Mouse (Mus musculus): ENCODE measurements around the gene Rpl18a. TPM values are rescaled to one million over a fixed set of nuclear protein-coding genes. Genes with fewer than 3 reads are reported as not detected.
A peak's percentile ranks its signal among the peaks of the same experiment; 100 is the strongest.

Rpl18a gene
- polyA plus RNA-seq, 1 experiment, result 7,420 TPM

GRCm38 (mm10) chr8:70894771-70895545, 2.3 kb downstream of the Rpl18a start:
- Histone ChIP-seq H3K36me3 (ENCODE audit: control insufficient read depth, insufficient read depth, low read length) (peaks cover 14% of the 10 kb centered on the region), H3K27me3 (ENCODE audit: control insufficient read depth, insufficient read depth, low read length) (peaks cover 4% of the 10 kb centered on the region; the same call in 1 of the 2 replicates), H3K4me3 (ENCODE audit: control insufficient read depth, insufficient read depth, low read length) (no peak overlapping the region), H3K4me1 (replicated peaks; ENCODE audit: control insufficient read depth, insufficient read depth, low read length) (peaks cover 15% of the 10 kb centered on the region), H3K27ac (ENCODE audit: control insufficient read depth, insufficient read depth, low read length) (no peak overlapping the region)
- 93% methylated on average over 8 of the region's 8 CpGs for WGBS
- TF ChIP-seq POLR2A (IDR thresholded peaks at IDR 0.05; ENCODE audit: control insufficient read depth, extremely low read depth, insufficient read depth, low read length, poor library complexity), result no peak
- TF ChIP-seq CTCF (IDR thresholded peaks at IDR 0.05; ENCODE audit: borderline replicate concordance, control insufficient read depth, extremely low read depth, insufficient read depth, low read length, poor library complexity), result no peak
- no peak for DNase-seq

GRCm38 (mm10) chr8:70894385-70894720, 2.9 kb downstream of the Rpl18a start:
- Histone ChIP-seq H3K27ac (ENCODE audit: control insufficient read depth, insufficient read depth, low read length) (no peak overlapping the region), H3K4me3 (ENCODE audit: control insufficient read depth, insufficient read depth, low read length) (no peak overlapping the region), H3K4me1 (replicated peaks; ENCODE audit: control insufficient read depth, insufficient read depth, low read length) (peaks cover 15% of the 10 kb centered on the region), H3K36me3 (ENCODE audit: control insufficient read depth, insufficient read depth, low read length) (peaks cover 14% of the 10 kb centered on the region), H3K27me3 (ENCODE audit: control insufficient read depth, insufficient read depth, low read length) (peaks cover 4% of the 10 kb centered on the region; the same call in 1 of the 2 replicates)
- DNase-seq, result no peak
- WGBS, result 86% methylated on average over 2 of the region's 2 CpGs
- TF ChIP-seq CTCF (IDR thresholded peaks at IDR 0.05; ENCODE audit: borderline replicate concordance, control insufficient read depth, extremely low read depth, insufficient read depth, low read length, poor library complexity) (no peak), POLR2A (IDR thresholded peaks at IDR 0.05; ENCODE audit: control insufficient read depth, extremely low read depth, insufficient read depth, low read length, poor library complexity) (no peak)

GRCm38 (mm10) chr8:70893656-70894384, 3.4 kb downstream of the Rpl18a start:
- Histone ChIP-seq H3K4me3 (ENCODE audit: control insufficient read depth, insufficient read depth, low read length) (no peak overlapping the region), H3K27ac (ENCODE audit: control insufficient read depth, insufficient read depth, low read length) (no peak overlapping the region), H3K27me3 (ENCODE audit: control insufficient read depth, insufficient read depth, low read length) (peaks cover 4% of the 10 kb centered on the region; the same call in 1 of the 2 replicates), H3K4me1 (replicated peaks; ENCODE audit: control insufficient read depth, insufficient read depth, low read length) (peaks cover 15% of the 10 kb centered on the region), H3K36me3 (ENCODE audit: control insufficient read depth, insufficient read depth, low read length) (peaks cover 14% of the 10 kb centered on the region)
- 56% methylated on average over 12 of the region's 12 CpGs for WGBS
- TF ChIP-seq POLR2A (IDR thresholded peaks at IDR 0.05; ENCODE audit: control insufficient read depth, extremely low read depth, insufficient read depth, low read length, poor library complexity) (no peak), CTCF (IDR thresholded peaks at IDR 0.05; ENCODE audit: borderline replicate concordance, control insufficient read depth, extremely low read depth, insufficient read depth, low read length, poor library complexity) (peak; percentile 81; the same call in 1 of the 2 replicates)
- peak; percentile 72 for DNase-seq

DNA sequence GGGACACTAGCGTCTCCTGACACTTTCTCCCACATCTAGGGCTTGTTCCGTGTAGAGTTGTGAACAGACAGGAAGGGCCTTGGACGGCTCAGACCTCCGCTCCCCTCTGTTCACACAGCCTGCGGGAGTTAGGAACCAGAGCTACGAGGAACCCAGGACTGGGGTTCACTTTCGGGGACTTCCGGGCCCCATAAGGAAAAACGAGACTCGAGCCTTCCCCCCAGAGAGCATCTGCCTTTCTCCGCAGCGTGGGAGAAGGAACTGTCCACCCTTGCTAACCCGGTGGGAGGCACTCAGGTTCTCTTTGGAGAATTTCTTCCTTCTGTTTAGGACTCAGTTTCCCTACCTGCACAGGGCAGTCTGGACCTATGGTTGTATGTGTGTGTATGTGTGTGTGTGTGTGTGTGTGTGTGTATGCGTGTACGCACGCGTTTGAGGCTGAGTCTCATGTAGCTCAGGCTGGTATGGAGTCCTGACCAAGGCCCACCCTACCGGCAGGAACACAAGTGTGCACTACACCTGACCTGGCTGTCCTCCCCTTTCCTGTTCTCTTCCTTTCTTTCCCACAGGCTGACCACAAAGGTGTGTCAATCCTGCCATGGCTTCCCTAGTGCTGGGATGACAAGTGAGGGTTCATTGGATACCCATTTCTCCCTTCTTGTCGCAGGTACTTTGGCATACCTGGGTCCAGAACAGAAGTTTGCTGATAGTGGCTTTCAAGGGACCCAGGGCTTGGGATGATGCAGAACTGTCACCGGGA, 4.1 kb downstream of the Rpl18a start:
- DNase-seq, result no peak
- peaks cover 4% of the 10 kb centered on the region; the same call in 1 of the 2 replicates for H3K27me3 ChIP-seq (ENCODE audit: control insufficient read depth, insufficient read depth, low read length)
- peaks cover 14% of the 10 kb centered on the region for H3K36me3 ChIP-seq (ENCODE audit: control insufficient read depth, insufficient read depth, low read length)
- 60% methylated on average over 20 of the region's 20 CpGs for WGBS
- TF ChIP-seq CTCF (IDR thresholded peaks at IDR 0.05; ENCODE audit: borderline replicate concordance, control insufficient read depth, extremely low read depth, insufficient read depth, low read length, poor library complexity), result no peak
- TF ChIP-seq POLR2A (IDR thresholded peaks at IDR 0.05; ENCODE audit: control insufficient read depth, extremely low read depth, insufficient read depth, low read length, poor library complexity), result no peak
- peaks cover 8% of the 10 kb centered on the region for H3K4me1 ChIP-seq (replicated peaks; ENCODE audit: control insufficient read depth, insufficient read depth, low read length)
- H3K27ac ChIP-seq (ENCODE audit: control insufficient read depth, insufficient read depth, low read length), result no peak overlapping the region
- H3K4me3 ChIP-seq (ENCODE audit: control insufficient read depth, insufficient read depth, low read length), result no peak overlapping the region

DNA sequence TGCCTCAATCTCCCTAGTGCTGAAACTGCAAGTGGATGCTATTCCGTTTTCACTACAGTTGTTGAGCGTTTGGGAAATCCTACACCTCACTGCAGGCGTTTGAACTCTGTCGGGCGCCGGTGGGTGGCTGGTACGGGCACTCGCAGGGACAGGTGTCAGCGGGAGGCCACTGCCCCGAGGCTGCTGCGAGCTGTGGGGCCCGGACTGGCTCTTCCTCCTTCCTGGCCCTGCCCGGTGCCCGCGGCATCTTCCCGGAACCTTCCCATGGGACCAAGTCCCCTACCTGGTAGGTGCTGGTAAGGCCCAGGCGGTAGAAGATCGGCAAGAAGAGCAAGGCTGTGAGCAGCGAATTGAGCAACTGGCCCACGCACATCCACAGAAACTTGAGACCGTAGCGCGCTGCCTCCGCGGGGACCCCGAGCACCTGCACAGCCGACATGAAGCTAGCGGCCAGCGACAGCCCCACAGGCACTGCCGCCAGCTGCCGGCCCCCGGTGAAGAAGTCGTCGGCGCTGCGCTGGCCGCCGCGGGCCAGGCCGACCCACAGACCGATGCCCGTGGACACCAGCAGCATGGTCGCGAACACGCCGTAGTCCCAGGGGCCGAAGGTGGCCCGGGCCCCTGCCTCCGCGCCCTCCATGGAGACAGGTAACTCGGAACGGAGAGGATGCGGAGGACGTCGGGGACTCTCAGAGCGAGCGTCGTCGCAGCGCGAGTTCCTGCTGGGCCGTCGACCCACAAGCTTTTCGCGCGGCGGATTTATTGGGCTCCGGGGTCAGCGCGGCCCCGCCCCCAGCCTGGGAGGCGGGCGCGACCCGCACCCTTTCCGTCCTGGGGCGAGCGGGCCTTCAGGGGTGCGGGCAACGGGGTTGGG, 5.0 kb downstream of the Rpl18a start, which contains the start of gene Slc5a5:
Gene Slc5a5, minus strand, starts transcription at position 736 of the 874 bp plus-strand sequence.
- Histone ChIP-seq H3K4me1 (replicated peaks; ENCODE audit: control insufficient read depth, insufficient read depth, low read length) (peaks cover 8% of the 10 kb centered on the region), H3K27ac (ENCODE audit: control insufficient read depth, insufficient read depth, low read length) (no peak within 1 kb of the TSS), H3K36me3 (ENCODE audit: control insufficient read depth, insufficient read depth, low read length) (peaks cover 14% of the 10 kb centered on the region), H3K27me3 (ENCODE audit: control insufficient read depth, insufficient read depth, low read length) (peaks cover 4% of the 10 kb centered on the region; the same call in 1 of the 2 replicates), H3K4me3 (ENCODE audit: control insufficient read depth, insufficient read depth, low read length) (no peak within 1 kb of the TSS)
- 10% methylated on average over 80 of the region's 80 CpGs for WGBS
- TF ChIP-seq POLR2A (IDR thresholded peaks at IDR 0.05; ENCODE audit: control insufficient read depth, extremely low read depth, insufficient read depth, low read length, poor library complexity), result no peak
- TF ChIP-seq CTCF (IDR thresholded peaks at IDR 0.05; ENCODE audit: borderline replicate concordance, control insufficient read depth, extremely low read depth, insufficient read depth, low read length, poor library complexity), result no peak
- no peak for DNase-seq

Data from thymus, adult 2 months (tissue).